Mouse (Mus musculus): ENCODE results near the gene Ctla4. TPM values are rescaled to one million over a fixed set of nuclear protein-coding genes. Genes with fewer than 3 reads are reported as not detected.

Ctla4 gene
- total RNA-seq, 2 experiments from 2014 or later: 0.07 TPM; not detected in 1

DNA sequence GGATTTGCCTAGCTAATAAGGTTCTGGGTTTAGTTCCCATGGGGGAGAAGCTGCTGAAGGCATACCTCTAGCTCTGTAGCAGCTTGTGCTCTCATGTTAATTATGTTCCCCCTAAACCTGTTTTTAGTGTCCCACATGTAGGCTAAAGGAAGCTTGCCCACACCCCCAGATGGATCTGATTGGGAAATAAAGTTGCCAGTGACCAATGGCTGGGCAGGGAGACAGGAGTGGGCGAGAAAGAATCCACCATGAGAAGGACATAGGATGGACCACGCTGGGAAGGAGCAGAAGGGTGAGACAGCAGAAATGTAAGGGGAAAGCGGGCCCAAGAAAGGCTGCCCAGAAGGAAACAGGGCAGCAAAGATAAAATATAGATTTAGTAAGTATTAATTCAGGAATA lies 23.1 kb upstream of the Ctla4 start:
- no peak for ATAC-seq (replicated peaks; ENCODE audit: poor library complexity)

DNA sequence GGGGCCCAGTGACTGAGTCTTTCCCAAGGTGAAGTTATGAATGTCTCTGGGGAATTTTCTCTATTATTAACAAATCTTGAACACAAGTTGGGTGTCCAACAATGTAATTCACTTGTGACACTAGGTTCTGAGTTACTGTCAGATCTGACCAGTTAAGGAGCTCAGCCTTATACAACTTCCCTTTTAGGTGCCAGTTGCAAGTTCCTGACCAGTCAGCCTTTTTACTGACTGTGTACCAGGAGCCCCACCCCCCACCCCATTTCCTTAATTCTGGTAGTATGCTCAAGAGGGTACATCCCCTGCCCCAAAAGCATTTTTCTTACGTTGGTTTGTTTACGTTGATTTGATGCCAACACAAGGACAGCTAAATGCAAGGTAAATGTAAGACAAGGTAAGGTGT lies 21.6 kb upstream of the Ctla4 start:
- peak; percentile 51 for ATAC-seq (replicated peaks; ENCODE audit: poor library complexity)

DNA sequence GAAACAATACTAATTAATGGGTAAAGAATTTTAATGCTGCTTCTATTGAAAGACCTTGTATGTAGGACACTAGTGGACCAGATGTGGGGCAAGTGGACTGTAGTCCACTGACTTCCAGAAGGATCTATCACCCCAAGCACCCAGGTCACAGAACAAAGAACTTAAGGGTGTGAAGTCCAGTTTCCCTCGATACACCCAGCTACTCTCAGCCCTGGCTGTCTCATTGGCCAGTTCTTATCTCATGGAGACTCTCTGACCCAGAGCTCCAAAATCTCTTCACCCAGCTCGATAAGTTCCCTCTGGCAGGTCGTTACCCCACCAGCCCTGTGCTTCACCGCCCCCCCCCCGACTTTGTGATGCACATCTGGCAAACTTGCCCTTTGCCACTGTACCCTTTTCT lies 20.8 kb upstream of the Ctla4 start:
- no peak for ATAC-seq (replicated peaks; ENCODE audit: poor library complexity)

DNA sequence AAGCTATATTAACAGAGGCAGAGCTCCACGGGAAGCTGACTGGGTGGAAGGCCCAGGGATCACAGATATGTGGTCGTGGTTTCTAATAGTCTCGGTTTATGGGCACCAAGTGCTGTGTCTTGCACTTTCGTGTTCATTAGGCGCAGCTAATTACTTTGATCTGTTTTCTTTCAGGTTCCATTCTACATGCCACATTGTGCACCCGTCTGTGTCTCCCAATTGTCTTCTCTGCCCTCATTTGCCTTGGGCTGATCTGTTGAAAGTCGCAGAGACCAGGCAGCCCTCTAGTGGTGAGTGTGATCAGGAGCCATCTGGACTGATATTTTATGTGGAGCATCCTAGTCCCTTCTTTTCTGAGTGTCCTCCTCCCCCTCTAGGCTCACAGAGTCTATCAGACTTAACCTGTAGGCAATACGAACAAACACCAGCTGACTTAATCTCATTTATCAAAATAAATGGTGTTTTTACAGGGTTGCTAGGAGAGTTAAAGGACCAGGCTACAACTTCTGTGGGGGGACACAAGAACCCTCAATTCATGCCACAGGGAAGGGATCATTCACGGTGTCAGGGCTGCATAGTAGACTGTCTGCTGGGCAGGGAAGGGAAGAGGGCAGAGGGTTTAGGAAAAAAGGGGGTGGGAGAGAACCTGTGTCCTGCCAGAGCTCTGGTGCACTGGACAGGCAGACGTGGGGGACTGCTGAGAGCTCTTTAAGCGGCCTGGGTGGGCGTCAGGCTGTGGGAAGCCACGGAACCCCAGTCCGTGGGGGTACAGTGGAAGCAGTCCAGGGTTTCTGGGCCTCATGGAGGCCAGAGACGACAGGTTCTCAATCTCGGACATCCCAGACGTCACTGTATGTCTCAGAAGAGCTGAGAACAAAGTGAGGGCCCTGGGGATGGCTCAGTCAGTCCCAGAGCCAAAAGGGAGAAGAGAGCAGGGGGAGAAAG lies 18.2 kb upstream of the Ctla4 start:
- peak; percentile 66 for ATAC-seq (replicated peaks; ENCODE audit: poor library complexity)

DNA sequence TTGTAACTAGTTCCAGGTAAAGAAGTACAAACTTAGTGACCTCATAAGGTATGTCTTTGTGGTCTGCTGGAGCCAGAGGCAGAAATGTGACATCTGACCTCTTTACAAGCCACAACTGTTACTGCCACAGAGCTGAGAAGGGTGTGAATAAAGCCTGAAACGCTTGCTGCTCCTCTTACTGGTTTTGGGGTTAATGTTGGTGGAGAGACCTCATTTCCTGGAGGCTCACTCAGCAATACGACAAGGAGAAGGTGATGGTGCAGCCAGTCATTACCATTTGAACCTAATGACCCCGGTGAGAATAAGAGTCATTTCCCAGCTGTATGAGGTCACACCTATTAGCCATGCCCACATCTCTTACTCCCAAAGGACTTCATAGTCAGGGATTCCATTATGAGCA lies 11.5 kb upstream of the Ctla4 start:
- no peak for ATAC-seq (replicated peaks; ENCODE audit: poor library complexity)

DNA sequence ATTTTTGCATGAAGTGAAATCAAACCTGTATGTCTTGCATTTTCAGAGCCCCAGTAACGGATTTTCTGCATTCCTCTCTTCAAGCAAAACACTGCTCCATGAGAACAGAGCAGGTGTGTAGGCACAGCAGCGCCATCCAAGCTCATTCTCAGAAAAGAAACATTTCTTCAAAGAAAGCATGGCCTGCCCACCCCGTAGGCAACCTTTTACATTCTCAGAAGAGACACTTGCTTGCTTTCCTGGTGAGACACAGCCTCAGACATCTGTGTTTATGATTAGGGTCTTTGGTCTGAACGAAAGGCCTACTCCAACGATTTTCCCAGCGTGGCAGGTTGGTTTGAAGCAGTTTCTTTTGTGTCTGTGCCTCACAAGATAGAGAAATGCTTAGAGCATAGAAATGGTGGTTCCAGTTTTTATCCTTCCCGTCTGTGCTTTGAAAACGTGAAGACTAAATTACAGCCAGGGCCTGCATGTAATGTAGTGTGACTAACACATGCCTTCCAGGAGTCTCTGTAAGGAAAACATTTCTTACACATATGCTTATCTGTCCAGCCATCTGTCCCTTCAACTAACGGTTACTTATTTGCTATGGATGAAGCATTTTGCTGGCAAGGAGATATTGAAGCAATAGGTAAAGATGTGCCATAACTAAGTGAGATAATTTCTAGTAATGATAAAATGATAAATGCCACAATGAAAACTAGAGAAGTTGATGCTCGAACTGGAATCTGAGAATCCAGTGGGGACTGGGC lies 6.5 kb upstream of the Ctla4 start:
- no peak for ATAC-seq (replicated peaks; ENCODE audit: poor library complexity)

DNA sequence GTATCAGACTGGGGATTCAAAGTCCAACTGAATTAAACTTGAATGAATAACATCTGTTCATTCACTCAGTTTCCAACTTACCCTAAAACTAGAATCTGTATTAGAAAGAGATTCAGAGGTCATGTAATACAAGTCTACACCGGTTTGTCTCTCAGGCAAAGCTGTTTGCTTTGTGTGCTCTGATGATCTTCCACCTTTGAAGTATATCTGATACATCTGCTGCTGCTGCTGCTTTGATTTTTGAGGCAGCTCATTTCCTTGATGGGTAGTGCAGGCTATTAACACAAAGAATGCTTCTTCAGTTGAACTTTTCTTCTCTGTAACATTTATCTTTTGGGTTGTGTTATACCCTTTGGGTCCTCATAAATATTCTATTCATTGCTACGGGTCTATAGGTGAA lies 4.0 kb upstream of the Ctla4 start:
- ATAC-seq (replicated peaks; ENCODE audit: poor library complexity): no peak

DNA sequence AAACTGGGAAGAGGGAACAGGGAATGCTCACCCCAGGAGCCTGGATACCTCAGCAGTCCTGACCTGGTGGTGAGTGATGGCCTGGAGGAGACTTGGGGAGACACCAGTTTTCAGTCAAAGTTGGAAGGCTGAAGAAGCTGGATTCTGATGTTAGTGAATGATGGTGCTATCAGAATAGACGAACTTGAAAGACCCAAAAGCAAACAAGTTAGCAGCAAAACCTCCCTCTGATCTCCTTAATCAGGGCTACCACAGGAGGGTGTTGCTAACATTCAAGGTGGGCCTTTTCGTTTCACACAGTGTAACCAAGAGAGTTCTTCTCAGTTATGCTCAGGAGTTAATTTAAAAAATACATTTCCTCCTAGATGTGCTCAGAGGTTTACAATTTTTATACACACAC lies 3.5 kb upstream of the Ctla4 start:
- no peak for ATAC-seq (replicated peaks; ENCODE audit: poor library complexity)

DNA sequence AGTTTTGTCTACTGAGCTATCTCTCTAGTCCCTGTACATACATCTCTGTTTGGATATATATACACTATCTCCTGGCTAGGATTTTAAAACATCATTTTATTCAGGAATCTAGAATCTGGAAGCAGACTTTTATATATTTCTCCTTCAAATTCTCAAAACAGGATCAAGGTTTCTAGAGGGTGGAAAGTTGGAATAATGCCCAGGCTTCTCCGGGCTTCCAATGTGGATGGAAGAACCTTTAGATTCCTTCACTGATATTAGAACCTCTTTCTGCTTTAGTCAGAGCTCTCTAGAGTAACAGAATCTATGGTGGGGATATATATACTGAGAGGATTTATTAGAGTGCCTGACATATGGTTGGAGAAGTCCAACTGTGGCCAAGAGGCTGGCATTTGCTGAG lies 2.2 kb upstream of the Ctla4 start:
- ATAC-seq (replicated peaks; ENCODE audit: poor library complexity): no peak

DNA sequence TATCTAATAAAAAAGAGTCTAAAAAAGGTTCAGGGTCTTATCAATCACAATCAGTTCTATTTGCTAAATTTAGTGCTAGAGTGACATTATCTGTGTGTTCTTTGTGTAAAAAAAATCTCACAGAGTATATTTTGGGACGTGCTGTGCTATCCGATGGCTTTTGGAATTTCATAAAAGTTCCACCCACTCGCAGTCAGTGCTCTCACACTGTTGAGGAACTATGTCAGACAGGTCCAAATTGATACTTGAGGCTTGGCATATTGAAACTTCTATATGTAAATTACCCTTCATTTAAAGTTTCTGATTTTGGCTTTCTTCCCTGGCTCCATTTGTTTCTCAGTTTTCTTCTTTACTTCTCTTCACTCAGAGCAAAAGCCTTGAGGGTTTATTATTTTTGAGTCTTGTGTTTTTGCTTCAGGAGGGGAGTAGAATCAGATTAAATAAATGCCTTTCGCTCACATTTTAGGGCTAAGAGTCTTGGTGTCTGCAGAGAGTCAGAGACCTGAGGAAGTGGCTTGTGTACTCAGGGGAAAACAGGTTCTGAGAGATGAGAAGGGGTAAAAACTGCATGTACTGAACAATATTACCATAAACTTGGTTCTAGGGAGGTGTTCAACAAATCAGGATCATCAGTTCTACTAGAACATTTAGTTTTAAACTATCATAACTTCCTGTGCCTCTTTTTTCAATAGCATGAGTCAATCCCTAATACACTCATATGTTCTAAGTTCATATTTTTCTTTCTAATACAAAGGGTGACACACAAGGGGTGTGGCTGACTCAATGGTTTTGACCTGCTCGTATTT lies 11.5 kb downstream of the Ctla4 start:
- ATAC-seq (replicated peaks; ENCODE audit: poor library complexity): no peak

DNA sequence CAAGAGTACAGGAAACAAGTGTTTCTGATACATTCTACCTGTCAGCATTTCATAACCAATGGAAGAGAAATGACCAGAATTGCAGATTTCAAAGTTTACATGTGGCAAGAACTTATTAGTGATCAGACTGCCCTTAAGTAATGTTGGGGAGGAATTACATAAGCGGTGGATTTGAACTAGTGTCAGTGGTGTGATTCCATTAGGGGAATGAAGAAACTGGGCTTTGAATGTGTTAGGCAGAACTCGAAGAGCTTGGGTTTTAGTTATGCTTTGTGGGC lies 12.1 kb downstream of the Ctla4 start:
- ATAC-seq (replicated peaks; ENCODE audit: poor library complexity): no peak

DNA sequence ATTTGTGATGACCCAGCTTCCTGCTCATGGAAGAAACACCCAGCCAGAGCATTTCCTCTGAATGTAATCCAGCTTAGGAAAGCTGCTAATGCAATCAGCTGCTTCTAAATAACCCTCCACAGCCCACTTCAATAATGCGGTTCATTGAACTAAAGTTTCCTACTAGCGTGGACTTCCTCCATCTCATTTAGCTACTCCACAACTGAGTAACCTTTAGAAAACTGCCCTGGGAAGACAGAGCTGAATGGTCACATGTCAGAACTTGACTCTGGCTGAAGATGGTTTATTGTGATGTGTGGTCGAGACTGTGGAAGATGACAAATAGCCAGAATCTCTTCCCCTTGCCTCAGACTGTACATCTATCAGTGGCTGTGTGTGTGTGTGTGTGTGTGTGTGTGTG lies 12.4 kb downstream of the Ctla4 start:
- ATAC-seq (replicated peaks; ENCODE audit: poor library complexity): no peak

DNA sequence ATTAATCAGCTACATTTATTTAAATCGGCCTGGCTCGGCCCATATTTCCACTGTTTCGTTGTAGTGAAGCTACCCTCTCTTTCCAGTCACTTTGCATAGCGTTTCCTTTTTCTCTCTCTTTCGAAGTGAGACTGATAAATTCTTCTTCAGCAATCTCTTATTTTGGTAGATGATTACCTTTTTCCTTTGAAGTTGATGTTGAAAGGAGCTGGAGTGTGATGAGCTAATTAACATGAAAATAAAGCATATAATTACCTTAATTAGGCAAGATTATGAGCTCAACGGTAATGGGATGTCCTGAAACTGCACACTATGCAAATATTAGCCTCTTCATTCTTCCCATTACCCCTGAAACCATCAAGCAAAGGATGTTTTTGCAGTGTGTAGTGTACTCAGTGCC lies 15.7 kb downstream of the Ctla4 start:
- no peak for ATAC-seq (replicated peaks; ENCODE audit: poor library complexity)

DNA sequence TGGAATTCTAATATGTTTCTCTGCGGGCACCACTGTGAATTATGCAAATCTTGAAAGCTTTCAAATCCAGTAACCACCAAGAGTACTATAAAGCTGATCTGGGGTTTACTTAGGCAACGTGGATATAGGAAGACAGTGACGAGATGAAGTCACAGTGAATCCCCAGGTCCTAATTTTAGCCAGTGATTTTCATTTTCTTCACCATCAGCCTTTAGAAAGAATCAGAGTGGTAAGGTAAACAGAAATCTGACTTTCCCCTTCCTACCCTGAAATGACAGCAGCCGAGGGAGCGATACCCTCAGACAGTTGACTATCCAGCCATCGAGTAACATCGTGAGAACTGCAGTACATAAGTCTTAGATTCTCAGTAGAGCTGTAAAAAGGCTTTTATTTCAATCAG lies 16.3 kb downstream of the Ctla4 start:
- ATAC-seq (replicated peaks; ENCODE audit: poor library complexity): no peak

DNA sequence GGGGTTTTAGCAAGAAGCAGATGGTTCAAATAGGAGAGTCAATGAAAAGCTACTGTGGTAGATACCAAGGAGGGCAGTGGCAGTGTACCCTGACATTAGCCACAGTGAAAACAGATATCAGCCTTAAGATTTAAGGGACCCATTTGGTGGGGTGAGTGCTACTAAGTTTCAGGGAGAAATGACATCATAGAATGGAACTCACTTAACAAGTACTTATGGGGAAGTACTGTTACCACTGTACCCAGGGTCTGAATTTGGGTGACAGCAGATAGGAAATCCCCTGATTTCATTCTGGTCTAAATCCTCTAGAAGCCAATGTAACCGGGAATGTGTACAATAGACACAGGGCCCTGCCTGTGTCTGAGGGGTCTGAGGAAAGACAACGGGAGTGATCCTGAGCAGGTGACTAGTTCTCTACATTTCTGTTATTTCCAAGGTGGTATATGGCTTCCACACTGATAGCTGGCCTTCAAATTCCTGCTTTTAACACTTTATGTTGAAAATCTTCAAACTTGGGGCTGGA lies 17.7 kb downstream of the Ctla4 start:
- no peak for ATAC-seq (replicated peaks; ENCODE audit: poor library complexity)

DNA sequence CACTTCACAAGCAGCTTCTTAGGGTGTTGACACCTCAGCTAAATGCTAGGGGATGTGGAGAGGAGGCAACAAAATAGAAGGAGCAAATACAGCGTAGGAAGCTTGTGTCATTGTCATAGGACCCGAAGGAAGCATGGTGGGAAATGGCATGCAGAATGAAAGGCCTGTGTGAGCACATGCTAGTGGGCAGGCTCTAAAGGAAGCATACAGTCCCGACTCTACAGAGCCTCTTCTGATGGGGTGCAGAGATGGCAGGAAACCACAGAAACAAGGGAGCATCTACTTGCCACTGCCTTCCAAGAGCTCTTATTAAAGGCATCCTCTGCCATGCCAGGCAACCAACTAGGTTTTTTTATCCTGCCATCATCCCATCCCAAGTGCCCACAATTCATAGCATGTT lies 20.7 kb downstream of the Ctla4 start:
- ATAC-seq (replicated peaks; ENCODE audit: poor library complexity): no peak

DNA sequence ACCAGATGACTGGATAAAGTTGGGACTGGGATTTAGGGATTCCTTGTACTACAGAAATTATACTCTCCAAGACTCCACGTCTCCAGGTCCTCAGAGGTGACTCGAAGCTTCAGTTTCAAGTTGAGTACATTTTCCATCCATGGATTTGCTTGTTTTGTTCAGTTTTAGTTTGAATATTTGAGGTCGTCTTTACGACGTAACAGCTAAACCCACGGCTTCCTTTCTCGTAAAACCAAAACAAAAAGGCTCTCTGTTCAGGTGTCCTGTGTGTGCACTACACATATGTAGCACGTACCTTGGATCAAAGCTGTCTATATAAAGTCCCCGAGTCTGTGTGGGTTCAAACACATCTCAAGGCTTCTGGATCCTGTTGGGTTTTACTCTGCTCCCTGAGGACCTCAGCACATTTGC lies 22.0 kb downstream of the Ctla4 start:
- ATAC-seq (replicated peaks; ENCODE audit: poor library complexity): no peak

DNA sequence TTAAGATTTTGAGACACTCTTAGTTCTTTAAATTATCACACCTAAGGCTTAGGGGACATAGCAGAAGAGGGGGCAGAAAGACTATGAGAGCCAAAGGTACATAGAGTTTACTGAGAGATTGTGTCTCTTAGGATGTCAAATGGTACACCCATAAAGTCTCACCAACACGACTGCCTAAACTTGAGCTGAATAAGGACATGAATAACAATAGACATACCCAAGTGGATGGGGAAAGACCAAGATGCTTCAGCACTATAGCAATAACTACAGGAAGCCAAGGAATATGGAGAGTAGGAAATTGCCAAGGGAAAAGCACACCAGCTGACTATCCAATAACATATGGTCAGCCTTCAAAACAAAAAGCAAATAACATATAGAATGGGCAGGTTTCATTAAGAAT lies 22.9 kb downstream of the Ctla4 start:
- ATAC-seq (replicated peaks; ENCODE audit: poor library complexity): no peak

DNA sequence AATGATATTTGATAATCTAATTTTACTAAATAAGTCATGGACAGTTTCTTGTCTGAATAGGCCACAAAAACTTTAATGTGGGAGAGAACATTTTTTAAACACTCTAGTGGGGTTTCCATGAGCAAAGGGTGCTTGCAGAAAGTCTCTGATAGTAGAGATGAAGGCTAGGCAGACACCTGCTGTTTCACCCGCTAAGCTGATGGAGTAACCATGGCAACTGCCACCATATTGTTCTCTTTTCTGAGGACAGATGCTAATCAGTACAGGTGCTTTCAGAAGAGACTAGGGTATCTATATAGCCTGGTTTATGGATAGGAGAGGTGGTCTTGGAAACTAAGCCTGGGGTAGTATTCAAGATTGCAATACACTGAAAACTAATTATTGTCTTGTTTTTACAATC lies 24.0 kb downstream of the Ctla4 start:
- ATAC-seq (replicated peaks; ENCODE audit: poor library complexity): no peak

DNA sequence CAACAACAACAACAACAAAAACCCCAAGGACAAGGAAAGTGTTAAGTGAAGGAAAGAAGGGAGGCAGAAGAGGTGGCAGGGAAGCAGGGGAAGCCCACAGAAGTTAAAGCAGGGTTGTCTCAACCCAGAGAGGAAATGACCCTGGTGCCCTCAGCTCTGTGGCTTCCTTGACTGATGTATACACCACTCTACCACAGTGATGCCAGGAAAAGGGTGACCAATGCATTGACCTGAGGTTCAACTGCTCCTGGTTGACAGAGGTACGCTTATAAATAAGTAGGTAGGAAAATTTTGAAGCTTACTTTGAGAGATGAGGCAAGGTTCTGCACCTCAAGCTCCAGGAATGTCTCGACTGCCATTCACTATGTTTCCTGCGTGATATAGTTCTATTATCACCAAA lies 24.8 kb downstream of the Ctla4 start:
- ATAC-seq (replicated peaks; ENCODE audit: poor library complexity): peak; percentile 56

DNA sequence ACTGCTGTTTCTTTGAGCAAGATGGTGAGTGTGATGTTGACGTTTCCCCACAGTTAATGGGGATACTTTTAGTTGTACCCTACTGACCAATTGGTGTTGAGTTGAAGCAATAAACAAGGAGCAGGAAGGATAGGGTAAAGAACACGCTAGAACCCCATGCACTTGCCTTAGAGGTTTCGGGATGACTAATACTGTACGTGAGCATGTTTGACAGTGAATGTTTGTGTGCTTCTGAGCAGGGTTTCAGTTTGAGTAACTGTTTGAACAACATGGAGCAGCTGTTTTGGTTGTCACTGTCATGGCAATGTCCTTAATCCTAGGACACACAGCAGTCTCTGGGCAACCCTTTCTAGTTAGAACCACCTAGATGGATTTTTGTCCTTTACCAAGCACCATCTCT lies 26.5 kb downstream of the Ctla4 start:
- no peak for ATAC-seq (replicated peaks; ENCODE audit: poor library complexity)

Measured in megakaryocyte progenitor cell, adult 5-6 weeks (primary cell).